Mouse (Mus musculus) spleen, adult 2 months (tissue): ENCODE measurements at regions not wholly inside any gene's neighbourhood (a gene's known extent, or its start where the extent isn't known, plus 50 kb on each side); places are given as distances from the start of the nearest gene placed in this dataset.

Experiments
- DNase-seq, 2 experiments: peaks; one replicate each; pipeline versions ENCODE4 v3.0.0 to v3.0.0-alpha.2; 2012 to 2021; ENCODE audit warnings: low spot score in 2 of 2, low read depth in 1 of 2
- H3K27ac ChIP-seq: fragments of 200-500 bp; 2 replicates; pipeline ENCODE4 v1.5.1; 2012; ENCODE audit warnings: low read length, inconsistent platforms; ENCODE audit not compliant: insufficient read depth
- H3K27me3 ChIP-seq: fragments of 200-500 bp; 2 replicates; pipeline ENCODE4 v1.6.1; 2012; ENCODE audit warnings: mild to moderate bottlenecking, moderate library complexity, low read length, inconsistent platforms; ENCODE audit not compliant: control insufficient read depth, insufficient read depth
- H3K36me3 ChIP-seq: fragments of 200-500 bp; 2 replicates; pipeline ENCODE4 v1.6.1; 2012; ENCODE audit warnings: mild to moderate bottlenecking, low read length, inconsistent platforms; ENCODE audit not compliant: control insufficient read depth, insufficient read depth
- H3K4me1 ChIP-seq: fragments of 200-500 bp; 2 replicates; pipeline ENCODE4 v1.6.1; 2011; ENCODE audit warnings: inconsistent platforms; ENCODE audit not compliant: control insufficient read depth, insufficient read depth, insufficient read length
- H3K4me3 ChIP-seq: fragments of 200-500 bp; 2 replicates; pipeline ENCODE4 v1.5.1; 2011; ENCODE audit warnings: mild to moderate bottlenecking, inconsistent platforms; ENCODE audit not compliant: insufficient read depth, insufficient read length; ENCODE audit errors: extremely low read depth
- CTCF ChIP-seq: fragments of 200-500 bp; IDR thresholded peaks from 2 replicates; pipeline ENCODE4 v1.5.1; 2011; ENCODE audit warnings: mild to moderate bottlenecking, inconsistent platforms; ENCODE audit not compliant: insufficient read depth, insufficient read length, insufficient replicate concordance; ENCODE audit errors: extremely low read depth
- POLR2A ChIP-seq: fragments of 200-500 bp; IDR thresholded peaks from 2 replicates; pipeline ENCODE4 v1.6.1; 2011; ENCODE audit warnings: low read depth, low read length, inconsistent platforms
- WGBS: fragments of 180-500 bp; shearing (Covaris S2); methylation state at CpG from one replicate; pipeline ENCODE4 v1.1.7; 2018; 5-methylcytosine and 5-hydroxymethylcytosine counted together

GRCm38 (mm10) chr5:111863922-111864321 lies 130.2 kb downstream of the Gm26897 start:
- no peaks in the 10 kb centered on the region for H3K27me3 ChIP-seq
- WGBS, result 3% methylated on average over 7 of the region's 7 CpGs
- H3K4me3 ChIP-seq, result no peak overlapping the region
- TF ChIP-seq CTCF, result no peak
- no peak for TF ChIP-seq POLR2A
- no peak for DNase-seq
- H3K4me1 ChIP-seq, result no peaks in the 10 kb centered on the region
- H3K36me3 ChIP-seq, result no peaks in the 10 kb centered on the region
- no peak overlapping the region for H3K27ac ChIP-seq

- no peak for DNase-seq
- no peak for TF ChIP-seq CTCF
- no peak for TF ChIP-seq POLR2A
- Histone ChIP-seq H3K4me3 (no peak overlapping the region), H3K27me3 (no peaks in the 10 kb centered on the region), H3K36me3 (no peaks in the 10 kb centered on the region), H3K4me1 (no peaks in the 10 kb centered on the region), H3K27ac (no peak overlapping the region)
- 70% methylated on average over 13 of the region's 13 CpGs for WGBS
Observed at GRCm38 (mm10) chr5:111864606-111865005, 130.9 kb downstream of the Gm26897 start.

- no peaks in the 10 kb centered on the region for H3K4me1 ChIP-seq
- no peaks in the 10 kb centered on the region for H3K36me3 ChIP-seq
- no peaks in the 10 kb centered on the region for H3K27me3 ChIP-seq
- H3K27ac ChIP-seq, result no peak overlapping the region
- DNase-seq, result no peak
- WGBS, result 86% methylated on average over 12 of the region's 12 CpGs
- H3K4me3 ChIP-seq, result no peak overlapping the region
- TF ChIP-seq POLR2A, result no peak
- TF ChIP-seq CTCF, result no peak
Observed at GRCm38 (mm10) chr5:111869011-111869410, 135.3 kb downstream of the Gm26897 start.

- 45% methylated on average over 8 of the region's 8 CpGs for WGBS
- H3K4me3 ChIP-seq, result no peak overlapping the region
- no peaks in the 10 kb centered on the region for H3K36me3 ChIP-seq
- TF ChIP-seq CTCF, result no peak
- no peak for TF ChIP-seq POLR2A
- H3K4me1 ChIP-seq, result no peaks in the 10 kb centered on the region
- no peak for DNase-seq
- H3K27ac ChIP-seq, result no peak overlapping the region
- H3K27me3 ChIP-seq, result no peaks in the 10 kb centered on the region
Observed at GRCm38 (mm10) chr5:111877165-111877793, 143.6 kb downstream of the Gm26897 start.

DNA sequence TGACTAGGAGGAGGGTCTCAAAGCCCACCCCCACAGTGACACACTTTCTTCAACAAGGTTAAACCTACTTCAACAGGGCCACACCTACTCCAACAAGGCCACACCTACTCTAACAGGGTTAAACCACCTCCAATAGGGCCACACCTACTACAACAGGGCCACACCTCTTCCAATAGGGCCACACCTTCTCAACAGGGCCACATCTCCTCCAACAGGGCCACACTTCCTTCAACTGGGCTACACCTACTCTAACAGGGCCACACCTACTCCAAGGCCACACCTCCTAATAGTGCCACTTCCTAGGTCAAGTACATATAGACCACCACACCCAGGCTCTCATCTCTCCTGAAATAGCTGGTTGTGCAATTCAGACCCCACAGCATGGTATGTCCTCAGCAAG lies 145.3 kb downstream of the Gm26897 start:
- Histone ChIP-seq H3K4me3 (no peak overlapping the region), H3K4me1 (no peaks in the 10 kb centered on the region), H3K36me3 (no peaks in the 10 kb centered on the region), H3K27me3 (no peaks in the 10 kb centered on the region), H3K27ac (no peak overlapping the region)
- no peak for DNase-seq
- TF ChIP-seq POLR2A, result no peak
- no peak for TF ChIP-seq CTCF

DNA sequence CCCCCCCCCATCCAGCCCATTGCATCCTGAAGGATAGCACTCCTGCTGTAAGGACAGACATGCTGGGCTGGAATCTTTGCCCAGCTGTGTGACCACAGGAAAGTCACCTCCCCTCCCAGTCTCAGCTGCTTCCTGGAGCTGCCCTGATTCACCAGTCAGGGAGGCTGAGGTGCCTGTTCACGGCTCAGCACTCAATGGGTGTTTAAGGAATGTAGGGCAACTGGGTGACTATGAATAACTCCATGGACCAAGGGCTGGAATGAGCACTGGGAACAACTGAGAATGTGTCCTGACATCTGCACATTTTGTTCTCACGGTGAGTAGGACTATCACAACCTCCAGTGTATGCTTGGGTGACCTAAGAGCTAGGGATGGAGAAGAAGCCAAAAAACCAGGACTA lies 146.5 kb downstream of the Gm26897 start:
- no peak for TF ChIP-seq CTCF
- TF ChIP-seq POLR2A, result no peak
- Histone ChIP-seq H3K27me3 (no peaks in the 10 kb centered on the region), H3K36me3 (no peaks in the 10 kb centered on the region), H3K27ac (no peak overlapping the region), H3K4me3 (no peak overlapping the region), H3K4me1 (no peaks in the 10 kb centered on the region)
- no peak for DNase-seq
- WGBS, result 72% methylated on average over 2 of the region's 2 CpGs

- no peak for TF ChIP-seq CTCF
- no peak for TF ChIP-seq POLR2A
- no peak for DNase-seq
- no peak overlapping the region for H3K4me3 ChIP-seq
- H3K4me1 ChIP-seq, result no peaks in the 10 kb centered on the region
- no peak overlapping the region for H3K27ac ChIP-seq
- no peaks in the 10 kb centered on the region for H3K36me3 ChIP-seq
- H3K27me3 ChIP-seq, result no peaks in the 10 kb centered on the region
- 30% methylated on average over 5 of the region's 5 CpGs for WGBS
Observed at GRCm38 (mm10) chr5:111881517-111881916, 147.8 kb downstream of the Gm26897 start.
